Mouse (Mus musculus) liver, embryonic 11.5 days (tissue): ENCODE results near the gene Ces1d. TPM values are rescaled to one million over a fixed set of nuclear protein-coding genes. Genes with fewer than 3 reads are reported as not detected.

Source experiments
- ATAC-seq: fragments of 200-750 bp; cut with Nextera tagmentation; replicated peaks from 2 replicates; pipeline ENCODE4 v1.8.0; 2017; ENCODE audit warnings: moderate number of reproducible peaks, mild to moderate bottlenecking, moderate TSS enrichment, moderate library complexity; ENCODE audit not compliant: low FRiP score
- DNase-seq: peaks from one replicate; pipeline ENCODE4 v3.0.0-alpha.2; 2017; ENCODE audit warnings: low spot score
- H3K27ac ChIP-seq: fragments of 300-500 bp; sonication (generic); 2 replicates; pipeline ENCODE4 v1.5.1; 2014; ENCODE audit warnings: mild to moderate bottlenecking, low read depth, low read length, control low read depth
- H3K27me3 ChIP-seq: fragments of 300-500 bp; sonication (generic); replicated peaks from 2 replicates; pipeline ENCODE4 v1.6.1; 2014; ENCODE audit warnings: low read length, mixed read lengths; ENCODE audit not compliant: control insufficient read depth, insufficient read depth
- H3K36me3 ChIP-seq: fragments of 300-500 bp; sonication (generic); 2 replicates; pipeline ENCODE4 v1.6.1; 2014; ENCODE audit warnings: mild to moderate bottlenecking, low read length, moderate library complexity, mixed read lengths; ENCODE audit not compliant: control insufficient read depth, insufficient read depth
- H3K4me1 ChIP-seq: fragments of 300-500 bp; sonication (generic); replicated peaks from 2 replicates; pipeline ENCODE4 v1.6.1; 2014; ENCODE audit warnings: low read length, mixed read lengths; ENCODE audit not compliant: control insufficient read depth, insufficient read depth
- H3K4me2 ChIP-seq: fragments of 300-500 bp; sonication (generic); 2 replicates; pipeline ENCODE4 v1.6.1; 2014; ENCODE audit warnings: mild to moderate bottlenecking, control low read depth, moderate library complexity
- H3K4me3 ChIP-seq: fragments of 300-500 bp; sonication (generic); 2 replicates; pipeline ENCODE4 v1.5.1; 2014; ENCODE audit warnings: low read depth, low read length, control low read depth
- H3K9ac ChIP-seq: fragments of 300-500 bp; sonication (generic); 2 replicates; pipeline ENCODE4 v1.6.1; 2014; ENCODE audit warnings: low read depth, low read length, control low read depth
- H3K9me3 ChIP-seq: fragments of 300-500 bp; sonication (generic); 2 replicates; pipeline ENCODE4 v1.6.1; 2016; ENCODE audit warnings: low read length, inconsistent platforms, mixed read lengths; ENCODE audit not compliant: control insufficient read depth
- WGBS: fragments of 180-500 bp; shearing (Covaris S2); extraction: QIAGEN DNeasy Blood & Tissue Kit; methylation state at CpG from one replicate; pipeline ENCODE4 v1.1.7; 2014; 5-methylcytosine and 5-hydroxymethylcytosine counted together
- polyA plus RNA-seq: library from polyadenylated mRNA; unstranded; fragments of >200 nt; fragmentation: Nextera tagmentation; extraction: Ambion mirVana; gene quantifications from 2 replicates; pipeline ENCODE4 v1.2.1, GENCODE M21; 2014

Ces1d gene
- polyA plus RNA-seq, 1 experiment from 2014 or later, result 0.16 TPM

DNA sequence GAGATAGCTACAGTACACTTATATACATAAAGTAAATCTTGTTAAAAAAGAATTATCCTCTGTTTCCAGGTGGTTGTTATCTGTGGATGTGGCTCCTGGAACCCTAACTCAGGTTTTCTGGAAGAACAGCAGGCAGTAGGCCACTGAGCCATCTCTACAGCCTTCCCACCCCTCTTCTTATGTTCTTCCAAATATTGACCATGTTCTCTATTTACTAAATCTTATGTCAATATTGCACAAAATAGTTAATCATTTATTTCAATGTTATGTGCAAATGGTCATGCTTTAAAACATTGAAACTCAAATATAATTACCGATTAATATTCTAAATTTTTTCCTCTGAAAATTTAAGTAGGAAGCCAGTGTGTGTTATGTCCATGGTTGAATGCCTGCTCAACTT lies 75.6 kb downstream of the Ces1d start:
- H3K9ac ChIP-seq, result no peak overlapping the region
- H3K9me3 ChIP-seq, result no peaks in the 10 kb centered on the region
- H3K27me3 ChIP-seq, result no peaks in the 10 kb centered on the region
- H3K4me3 ChIP-seq, result no peak overlapping the region
- no peak overlapping the region for H3K4me2 ChIP-seq
- no peaks in the 10 kb centered on the region for H3K36me3 ChIP-seq
- 82% methylated on average over 1 of the region's 1 CpGs for WGBS
- no peaks in the 10 kb centered on the region for H3K4me1 ChIP-seq
- H3K27ac ChIP-seq, result no peak overlapping the region
- no peak for ATAC-seq
- DNase-seq, result no peak

Other genes starting within 250 kb of the Ces1d start
- 0.03 TPM in 1 of 2 replicates, not detected in the other for gene Slc6a2, start 237.8 kb downstream of the Ces1d start, polyA plus RNA-seq
- not detected in 2 replicates for gene Ces1a, start 149.6 kb downstream of the Ces1d start, polyA plus RNA-seq
- not detected in 2 replicates for gene Ces1b, start 117.8 kb downstream of the Ces1d start, polyA plus RNA-seq
- gene Ces1c, start 66.6 kb downstream of the Ces1d start, polyA plus RNA-seq, result 0.22 TPM in 1 of 2 replicates, not detected in the other
- not detected in 2 replicates for gene Ces1e, start 31.8 kb upstream of the Ces1d start, polyA plus RNA-seq
- not detected in 2 replicates for gene Ces1f, start 81.9 kb upstream of the Ces1d start, polyA plus RNA-seq
- gene Ces1g, start 139.5 kb upstream of the Ces1d start, polyA plus RNA-seq, result 0.12 and 0.21 TPM in 2 replicates
- not detected in 2 replicates for gene Ces1h, start 181.9 kb upstream of the Ces1d start, polyA plus RNA-seq